Mouse (Mus musculus) adrenal gland, adult 8-10 months (tissue): ENCODE data around the gene Trim21. TPM values are rescaled to one million over a fixed set of nuclear protein-coding genes. Genes with fewer than 3 reads are reported as not detected.

Source experiments
- DNase-seq: peaks from one replicate; pipeline ENCODE4 v3.0.0; 2022
- total RNA-seq, 4 experiments: library from RNA; stranded (reverse); gene quantifications; 2 replicates each; pipeline ENCODE4 v1.2.4; 2022

Gene Trim21
- 10 to 100 TPM; 13.9 to 22.2 (median 19.0) TPM for total RNA-seq

- DNase-seq: peak; percentile 92
Measured at GRCm38 (mm10) chr7:102564999-102565997, at the start of gene Trim21. Gene Trim21, minus strand, starts transcription at chr7:102565486.

GRCm38 (mm10) chr7:102597378-102598031 lies 32.2 kb upstream of the Trim21 start, which contains the start of gene Olfr552:
Gene Olfr552, plus strand, starts transcription at chr7:102597770.
- no peak for DNase-seq

- DNase-seq: no peak
Measured at GRCm38 (mm10) chr7:102591786-102592185, 26.5 kb upstream of the Trim21 start, which contains the start of gene Olfr551. Gene Olfr551, minus strand, starts transcription at chr7:102591886.

GRCm38 (mm10) chr7:102575998-102576397 lies 10.7 kb upstream of the Trim21 start:
- DNase-seq: no peak

- no peak for DNase-seq
Measured at GRCm38 (mm10) chr7:102573174-102573830, 8.0 kb upstream of the Trim21 start.

- no peak for DNase-seq
Measured at GRCm38 (mm10) chr7:102571142-102571541, 5.9 kb upstream of the Trim21 start, which contains the start of gene Olfr550. Gene Olfr550, plus strand, starts transcription at chr7:102571442.

- no peak for DNase-seq
Measured at GRCm38 (mm10) chr7:102566219-102566618, 933 bp upstream of the Trim21 start.

- no peak for DNase-seq
Measured at GRCm38 (mm10) chr7:102553279-102553678, 12.0 kb downstream of the Trim21 start.

GRCm38 (mm10) chr7:102549570-102549969 lies 15.7 kb downstream of the Trim21 start, which contains the start of gene Olfr549:
Gene Olfr549, plus strand, starts transcription at chr7:102549870.
- no peak for DNase-seq

GRCm38 (mm10) chr7:102541251-102541650 lies 24.0 kb downstream of the Trim21 start:
- no peak for DNase-seq

- DNase-seq: no peak
Measured at GRCm38 (mm10) chr7:102540596-102540995, 24.7 kb downstream of the Trim21 start, which contains the start of gene Olfr548-ps1. Gene Olfr548-ps1, plus strand, starts transcription at chr7:102540896.

GRCm38 (mm10) chr7:102534449-102534848 lies 30.8 kb downstream of the Trim21 start, which contains the start of gene Olfr547:
Gene Olfr547, plus strand, starts transcription at chr7:102534749.
- DNase-seq: no peak

- DNase-seq: no peak
Measured at GRCm38 (mm10) chr7:102529052-102529451, 36.2 kb downstream of the Trim21 start.

- DNase-seq: no peak
Measured at GRCm38 (mm10) chr7:102517051-102517335, 48.3 kb downstream of the Trim21 start.

GRCm38 (mm10) chr7:102516261-102517050 lies 48.8 kb downstream of the Trim21 start:
- DNase-seq: peak; percentile 10

- no peak for DNase-seq
Measured at GRCm38 (mm10) chr7:102514144-102514543, 51.1 kb downstream of the Trim21 start.

GRCm38 (mm10) chr7:102512814-102513435 lies 52.4 kb downstream of the Trim21 start:
- DNase-seq: peak; percentile 66

GRCm38 (mm10) chr7:102511927-102512326 lies 53.4 kb downstream of the Trim21 start:
- DNase-seq: no peak

GRCm38 (mm10) chr7:102509726-102510125 lies 55.6 kb downstream of the Trim21 start:
- DNase-seq: no peak

GRCm38 (mm10) chr7:102508666-102509065 lies 56.6 kb downstream of the Trim21 start:
- DNase-seq: no peak

- no peak for DNase-seq
Measured at GRCm38 (mm10) chr7:102508066-102508465, 57.2 kb downstream of the Trim21 start.
